Mouse (Mus musculus) forebrain, embryonic 11.5 days (tissue): ENCODE data around the gene Nop2. TPM values are rescaled to one million over a fixed set of nuclear protein-coding genes. Genes with fewer than 3 reads are reported as not detected.

Experiments
- microRNA-seq: library from miRNA; unstranded; fragments of <30 nt; microRNA quantifications from one replicate; pipeline ENCODE4, GENCODE M21; 2016; ENCODE audit not compliant: insufficient number of aligned reads
- polyA plus RNA-seq: library from polyadenylated mRNA; unstranded; fragments of >200 nt; fragmentation: Nextera tagmentation; extraction: Ambion mirVana; gene quantifications from 2 replicates; pipeline ENCODE4 v1.2.1, GENCODE M21; 2014

The Nop2 gene
- polyA plus RNA-seq, 1 experiment from 2014 or later = 65.4 TPM

Small RNAs within 50 kb of the gene (microRNA-seq; reads per million reads assigned to microRNA genes)
- not detected for gene Mir7045

Other genes with a start within 250 kb of the Nop2 start
- not detected in 2 replicates for gene Cd4, start 243.7 kb upstream of the Nop2 start, polyA plus RNA-seq
- gene Lag3, start 220.2 kb upstream of the Nop2 start, polyA plus RNA-seq = 2.3 and 2.5 TPM in 2 replicates
- 369 and 455 TPM in 2 replicates for gene Ptms, start 211.8 kb upstream of the Nop2 start, polyA plus RNA-seq
- gene Mlf2, start 200.5 kb upstream of the Nop2 start, polyA plus RNA-seq = 450 and 480 TPM in 2 replicates
- gene Cops7a, start 166.4 kb upstream of the Nop2 start, polyA plus RNA-seq = 111 and 122 TPM in 2 replicates
- gene Pianp, start 135.2 kb upstream of the Nop2 start, polyA plus RNA-seq = 2.5 TPM in 2 replicates
- 9.0 and 10.2 TPM in 2 replicates for gene Zfp384, start 122.8 kb upstream of the Nop2 start, polyA plus RNA-seq
- 126 and 135 TPM in 2 replicates for gene Ing4, start 92.1 kb upstream of the Nop2 start, polyA plus RNA-seq
- 14.6 and 15.8 TPM in 2 replicates for gene Acrbp, start 82.2 kb upstream of the Nop2 start, polyA plus RNA-seq
- gene Lpar5, start 64.0 kb upstream of the Nop2 start, polyA plus RNA-seq = 0.21 and 0.36 TPM in 2 replicates
- gene Chd4, start 35.9 kb upstream of the Nop2 start, polyA plus RNA-seq = 124 and 131 TPM in 2 replicates
- 10.5 and 12.3 TPM in 2 replicates for gene Iffo1, start 13.3 kb downstream of the Nop2 start, polyA plus RNA-seq
- gene Gapdh, start 34.6 kb downstream of the Nop2 start, polyA plus RNA-seq = 2,700 and 2,872 TPM in 2 replicates
- gene Ncapd2, start 59.8 kb downstream of the Nop2 start, polyA plus RNA-seq = 225 and 271 TPM in 2 replicates
- 195 and 197 TPM in 2 replicates for gene Mrpl51, start 59.9 kb downstream of the Nop2 start, polyA plus RNA-seq
- 1.9 and 2.1 TPM in 2 replicates for gene Vamp1, start 83.6 kb downstream of the Nop2 start, polyA plus RNA-seq
- gene Tapbpl, start 100.0 kb downstream of the Nop2 start, polyA plus RNA-seq = 1.1 and 1.8 TPM in 2 replicates
- 1.3 and 2.3 TPM in 2 replicates for gene Cd27, start 105.1 kb downstream of the Nop2 start, polyA plus RNA-seq
- not detected in 2 replicates for gene Tuba3a, start 154.1 kb downstream of the Nop2 start, polyA plus RNA-seq
- 15.6 and 16.6 TPM in 2 replicates for gene Ltbr, start 182.0 kb downstream of the Nop2 start, polyA plus RNA-seq
- gene Scnn1a, start 188.8 kb downstream of the Nop2 start, polyA plus RNA-seq = 0.21 and 0.28 TPM in 2 replicates
- 24.0 and 25.9 TPM in 2 replicates for gene Tnfrsf1a, start 217.5 kb downstream of the Nop2 start, polyA plus RNA-seq
- gene Plekhg6, start 248.9 kb downstream of the Nop2 start, polyA plus RNA-seq = 0.12 and 0.19 TPM in 2 replicates